Mouse (Mus musculus) lung, adult 2 months (tissue): ENCODE data around the gene Morf4l1.

Experiments
- CTCF ChIP-seq: fragments of 200-500 bp; IDR thresholded peaks from 2 replicates; pipeline ENCODE4 v1.5.1; 2011; ENCODE audit warnings: mild to moderate bottlenecking, low read length, control low read depth; ENCODE audit not compliant: insufficient read depth
- POLR2A ChIP-seq: fragments of 200-500 bp; IDR thresholded peaks from 2 replicates; pipeline ENCODE4 v1.6.1; 2011; ENCODE audit warnings: low read depth, mild to moderate bottlenecking, control low read depth, low read length, borderline replicate concordance; ENCODE audit errors: extremely low read depth

DNA sequence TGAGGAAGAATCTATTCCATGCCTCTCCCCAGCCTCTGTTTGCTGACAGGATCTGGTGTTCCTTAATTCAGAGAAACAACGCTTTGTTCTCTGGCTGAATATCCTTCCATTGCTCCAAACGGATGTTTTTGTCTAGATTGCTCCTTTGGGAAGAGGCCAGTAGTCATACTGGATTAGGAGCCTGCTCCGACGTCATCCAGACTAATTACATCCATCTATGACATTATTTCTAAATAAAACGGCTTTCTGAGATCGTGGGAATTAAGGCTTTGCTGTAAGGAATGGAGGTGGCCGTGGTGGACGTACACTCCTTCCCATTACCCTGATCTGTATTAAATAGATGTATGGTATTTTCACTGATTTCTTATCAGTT lies 10.3 kb upstream of the Morf4l1 start:
- TF ChIP-seq CTCF (no peak), POLR2A (no peak)
